Mouse (Mus musculus): ENCODE data around the gene Fasl. TPM values are rescaled to one million over a fixed set of nuclear protein-coding genes. Genes with fewer than 3 reads are reported as not detected.
A peak's percentile ranks its signal among the peaks of the same experiment; 100 is the strongest.

The Fasl gene
- polyA plus RNA-seq, 1 experiment from 2014 or later: 0.17 TPM

- Histone ChIP-seq H3K9ac (no peak overlapping the region), H3K27me3 (no peaks in the 10 kb centered on the region), H3K4me3 (no peak overlapping the region), H3K4me2 (no peak overlapping the region), H3K4me1 (no peaks in the 10 kb centered on the region), H3K9me3 (no peaks in the 10 kb centered on the region), H3K36me3 (no peaks in the 10 kb centered on the region), H3K27ac (no peak overlapping the region)
- 79% methylated on average over 3 of the region's 3 CpGs for WGBS
- ATAC-seq (ENCODE audit: borderline replicate concordance, extremely low read depth, low FRiP score, low TSS enrichment): no peak
Measured at GRCm38 (mm10) chr1:161756547-161756946, 31.7 kb downstream of the Fasl start.

GRCm38 (mm10) chr1:161751311-161751710 is 37.0 kb downstream of the Fasl start:
- no peaks in the 10 kb centered on the region for H3K36me3 ChIP-seq
- H3K4me2 ChIP-seq: no peak overlapping the region
- H3K27me3 ChIP-seq: no peaks in the 10 kb centered on the region
- H3K9ac ChIP-seq: no peak overlapping the region
- no peak overlapping the region for H3K4me3 ChIP-seq
- no peaks in the 10 kb centered on the region for H3K9me3 ChIP-seq
- WGBS: 46% methylated on average over 8 of the region's 8 CpGs
- no peak overlapping the region for H3K27ac ChIP-seq
- no peaks in the 10 kb centered on the region for H3K4me1 ChIP-seq
- no peak for ATAC-seq (ENCODE audit: borderline replicate concordance, extremely low read depth, low FRiP score, low TSS enrichment)

- no peak for ATAC-seq (ENCODE audit: borderline replicate concordance, extremely low read depth, low FRiP score, low TSS enrichment)
- WGBS: 52% methylated on average over 8 of the region's 8 CpGs
- H3K27me3 ChIP-seq: no peaks in the 10 kb centered on the region
Measured at GRCm38 (mm10) chr1:161750471-161751041, 37.7 kb downstream of the Fasl start.

GRCm38 (mm10) chr1:161748685-161749084 is 39.6 kb downstream of the Fasl start:
- WGBS: 67% methylated on average over 6 of the region's 6 CpGs
- Histone ChIP-seq H3K4me3 (no peak overlapping the region), H3K27ac (no peak overlapping the region), H3K9me3 (no peaks in the 10 kb centered on the region), H3K9ac (no peak overlapping the region), H3K36me3 (no peaks in the 10 kb centered on the region), H3K27me3 (no peaks in the 10 kb centered on the region), H3K4me1 (no peaks in the 10 kb centered on the region), H3K4me2 (no peak overlapping the region)
- ATAC-seq (ENCODE audit: borderline replicate concordance, extremely low read depth, low FRiP score, low TSS enrichment): no peak

More at GRCm38 (mm10) chr1:161750471-161751041, 37.7 kb downstream of the Fasl start:
- H3K9me3 ChIP-seq: no peaks in the 10 kb centered on the region
- no peaks in the 10 kb centered on the region for H3K36me3 ChIP-seq
- no peak overlapping the region for H3K27ac ChIP-seq
- no peaks in the 10 kb centered on the region for H3K4me1 ChIP-seq
- no peak overlapping the region for H3K4me3 ChIP-seq
- no peak overlapping the region for H3K9ac ChIP-seq
- H3K4me2 ChIP-seq: no peak overlapping the region

- Histone ChIP-seq H3K4me2 (no peak overlapping the region), H3K27me3 (no peaks in the 10 kb centered on the region), H3K4me1 (no peaks in the 10 kb centered on the region), H3K9ac (no peak overlapping the region), H3K4me3 (no peak overlapping the region), H3K27ac (no peak overlapping the region), H3K9me3 (no peaks in the 10 kb centered on the region), H3K36me3 (no peaks in the 10 kb centered on the region)
- 24% methylated on average over 8 of the region's 8 CpGs for WGBS
- no peak for ATAC-seq (ENCODE audit: borderline replicate concordance, extremely low read depth, low FRiP score, low TSS enrichment)
Measured at GRCm38 (mm10) chr1:161748138-161748537, 40.2 kb downstream of the Fasl start.

GRCm38 (mm10) chr1:161746542-161747302 is 41.6 kb downstream of the Fasl start:
- ATAC-seq (ENCODE audit: borderline replicate concordance, extremely low read depth, low FRiP score, low TSS enrichment): no peak
- WGBS: 78% methylated on average over 25 of the region's 25 CpGs
- Histone ChIP-seq H3K27me3 (no peaks in the 10 kb centered on the region), H3K4me2 (no peak overlapping the region), H3K4me3 (no peak overlapping the region), H3K36me3 (no peaks in the 10 kb centered on the region), H3K9ac (no peak overlapping the region), H3K27ac (no peak overlapping the region), H3K9me3 (no peaks in the 10 kb centered on the region), H3K4me1 (no peaks in the 10 kb centered on the region)

GRCm38 (mm10) chr1:161744855-161745254 is 43.4 kb downstream of the Fasl start:
- Histone ChIP-seq H3K4me3 (no peak overlapping the region), H3K9me3 (no peaks in the 10 kb centered on the region), H3K27me3 (no peaks in the 10 kb centered on the region), H3K27ac (no peak overlapping the region), H3K4me2 (no peak overlapping the region), H3K36me3 (no peaks in the 10 kb centered on the region), H3K4me1 (no peaks in the 10 kb centered on the region), H3K9ac (no peak overlapping the region)
- WGBS: 69% methylated on average over 4 of the region's 4 CpGs
- no peak for ATAC-seq (ENCODE audit: borderline replicate concordance, extremely low read depth, low FRiP score, low TSS enrichment)

- Histone ChIP-seq H3K27me3 (no peaks in the 10 kb centered on the region), H3K36me3 (no peaks in the 10 kb centered on the region), H3K4me2 (no peak overlapping the region), H3K27ac (no peak overlapping the region), H3K9ac (no peak overlapping the region), H3K4me3 (no peak overlapping the region), H3K9me3 (no peaks in the 10 kb centered on the region), H3K4me1 (no peaks in the 10 kb centered on the region)
- WGBS: 67% methylated on average over 4 of the region's 4 CpGs
- ATAC-seq (ENCODE audit: borderline replicate concordance, extremely low read depth, low FRiP score, low TSS enrichment): no peak
Measured at GRCm38 (mm10) chr1:161744209-161744608, 44.1 kb downstream of the Fasl start.

GRCm38 (mm10) chr1:161742481-161743267 is 45.6 kb downstream of the Fasl start:
- Histone ChIP-seq H3K4me3 (no peak overlapping the region), H3K4me2 (no peak overlapping the region), H3K9ac (no peak overlapping the region), H3K4me1 (no peaks in the 10 kb centered on the region), H3K27me3 (no peaks in the 10 kb centered on the region), H3K27ac (no peak overlapping the region), H3K36me3 (no peaks in the 10 kb centered on the region), H3K9me3 (no peaks in the 10 kb centered on the region)
- no peak for ATAC-seq (ENCODE audit: borderline replicate concordance, extremely low read depth, low FRiP score, low TSS enrichment)
- 73% methylated on average over 16 of the region's 16 CpGs for WGBS

- no peak for ATAC-seq (ENCODE audit: borderline replicate concordance, extremely low read depth, low FRiP score, low TSS enrichment)
- Histone ChIP-seq H3K27ac (no peak overlapping the region), H3K4me2 (no peak overlapping the region), H3K36me3 (no peaks in the 10 kb centered on the region), H3K9me3 (no peaks in the 10 kb centered on the region), H3K9ac (no peak overlapping the region), H3K4me3 (no peak overlapping the region), H3K4me1 (no peaks in the 10 kb centered on the region), H3K27me3 (no peaks in the 10 kb centered on the region)
- 3% methylated on average over 3 of the region's 3 CpGs for WGBS
Measured at GRCm38 (mm10) chr1:161736848-161737247, 51.4 kb downstream of the Fasl start.

- H3K4me2 ChIP-seq: no peak overlapping the region
- H3K36me3 ChIP-seq: no peaks in the 10 kb centered on the region
- no peaks in the 10 kb centered on the region for H3K27me3 ChIP-seq
- no peak for ATAC-seq (ENCODE audit: borderline replicate concordance, extremely low read depth, low FRiP score, low TSS enrichment)
- WGBS: 81% methylated on average over 3 of the region's 3 CpGs
- H3K9me3 ChIP-seq: no peaks in the 10 kb centered on the region
- no peaks in the 10 kb centered on the region for H3K4me1 ChIP-seq
- no peak overlapping the region for H3K4me3 ChIP-seq
- H3K27ac ChIP-seq: no peak overlapping the region
- H3K9ac ChIP-seq: no peak overlapping the region
Measured at GRCm38 (mm10) chr1:161736255-161736654, 52.0 kb downstream of the Fasl start.

GRCm38 (mm10) chr1:161735465-161736046 is 52.7 kb downstream of the Fasl start:
- Histone ChIP-seq H3K27me3 (no peaks in the 10 kb centered on the region), H3K27ac (no peak overlapping the region), H3K4me1 (no peaks in the 10 kb centered on the region), H3K9me3 (no peaks in the 10 kb centered on the region), H3K36me3 (no peaks in the 10 kb centered on the region), H3K4me3 (no peak overlapping the region), H3K4me2 (no peak overlapping the region), H3K9ac (no peak overlapping the region)
- peak; percentile 39; the same call in 1 of the 2 replicates for ATAC-seq (ENCODE audit: borderline replicate concordance, extremely low read depth, low FRiP score, low TSS enrichment)
- 53% methylated on average over 11 of the region's 11 CpGs for WGBS
